Mouse (Mus musculus) CH12.LX (cell line): ENCODE results near the gene Enpp1. TPM values are rescaled to one million over a fixed set of nuclear protein-coding genes. Genes with fewer than 3 reads are reported as not detected.

Source experiments
- DNase-seq: peaks from one replicate; pipeline ENCODE4 v3.0.0-alpha.2; 2013; ENCODE audit errors: extremely low read depth
- H3K27ac ChIP-seq: 2 replicates; pipeline ENCODE4 v1.5.1; 2012; ENCODE audit warnings: low read depth, mild to moderate bottlenecking, control low read depth, moderate library complexity; ENCODE audit not compliant: insufficient read depth
- H3K27me3 ChIP-seq: replicated peaks from 2 replicates; pipeline ENCODE3; 2012; ENCODE audit warnings: inconsistent platforms
- H3K36me3 ChIP-seq, 2 experiments: replicated peaks in 1 of 2; 2 replicates each; pipeline versions ENCODE3 to v1.6.1; 2012; ENCODE audit warnings: inconsistent platforms in 1 of 2, low read length in 1 of 2, mild to moderate bottlenecking in 1 of 2, mixed read lengths in 1 of 2, moderate library complexity in 1 of 2; ENCODE audit not compliant: control insufficient read depth in 1 of 2, insufficient read depth in 1 of 2
- H3K4me1 ChIP-seq, 2 experiments: 2 replicates each; pipeline ENCODE4 v1.6.1; 2012; ENCODE audit warnings: inconsistent platforms in 1 of 2, moderate library complexity in 1 of 2; ENCODE audit not compliant: insufficient read depth in 2 of 2, control insufficient read depth in 1 of 2
- H3K4me2 ChIP-seq: 2 replicates; pipeline ENCODE4 v1.6.1; 2012; ENCODE audit warnings: low read depth, mild to moderate bottlenecking, control low read depth; ENCODE audit not compliant: poor library complexity, insufficient read depth, severe bottlenecking
- H3K4me3 ChIP-seq, 3 experiments: fragments of 150-350 bp in 1 of 3; sonication (generic) in 1 of 3; replicated peaks in 1 of 3; 2 replicates each; pipeline versions ENCODE3 to v1.5.1; 2011 to 2012; ENCODE audit warnings: low read depth in 2 of 3, low read length in 2 of 3, mild to moderate bottlenecking in 2 of 3, moderate library complexity in 2 of 3, control low read depth in 1 of 3, improper control_type of control experiment in 1 of 3, inconsistent platforms in 1 of 3, mixed read lengths in 1 of 3; ENCODE audit not compliant: poor library complexity in 1 of 3
- H3K79me2 ChIP-seq: replicated peaks from 2 replicates; pipeline ENCODE4 v1.6.1; 2012; ENCODE audit warnings: mild to moderate bottlenecking, moderate library complexity; ENCODE audit not compliant: control insufficient read depth, poor library complexity, insufficient read depth, severe bottlenecking; ENCODE audit errors: extremely low read depth
- H3K9ac ChIP-seq: 2 replicates; pipeline ENCODE4 v1.6.1; 2012; ENCODE audit warnings: low read depth, mild to moderate bottlenecking, control low read depth, moderate library complexity; ENCODE audit not compliant: insufficient read depth
- H3K9me3 ChIP-seq: replicated peaks from 2 replicates; pipeline ENCODE3; 2012; ENCODE audit warnings: low read length, inconsistent platforms, mixed read lengths
- BHLHE40 ChIP-seq: IDR thresholded peaks from 2 replicates; pipeline ENCODE4 v1.6.1; 2011; ENCODE audit warnings: mild to moderate bottlenecking, low read depth, low read length, improper control_type of control experiment
- CHD1 ChIP-seq: IDR thresholded peaks from 2 replicates; pipeline ENCODE4 v1.6.1; 2012; ENCODE audit warnings: low read depth, low read length, improper control_type of control experiment, inconsistent platforms
- CHD2 ChIP-seq: IDR thresholded peaks from 2 replicates; pipeline ENCODE4 v1.6.1; 2011; ENCODE audit warnings: low read length, improper control_type of control experiment
- EP300 ChIP-seq: IDR thresholded peaks from 2 replicates; pipeline ENCODE4 v1.6.1; 2011; ENCODE audit warnings: low read length, improper control_type of control experiment
- HCFC1 ChIP-seq: IDR thresholded peaks from 2 replicates; pipeline ENCODE4 v1.6.1; 2012; ENCODE audit warnings: low read depth, mild to moderate bottlenecking, inconsistent platforms, low read length, improper control_type of control experiment
- MAFK ChIP-seq: IDR thresholded peaks from 2 replicates; pipeline ENCODE4 v1.6.1; 2011; ENCODE audit warnings: low read length, improper control_type of control experiment; ENCODE audit not compliant: insufficient replicate concordance
- MAZ ChIP-seq: IDR thresholded peaks from 2 replicates; pipeline ENCODE4 v1.6.1; 2012; ENCODE audit warnings: low read depth, mild to moderate bottlenecking, inconsistent platforms, low read length, improper control_type of control experiment, moderate library complexity
- NELFE ChIP-seq: IDR thresholded peaks from 2 replicates; pipeline ENCODE4 v1.6.1; 2011; ENCODE audit warnings: low read depth, low read length, improper control_type of control experiment
- POLR2A ChIP-seq: IDR thresholded peaks from 2 replicates; pipeline ENCODE4 v1.6.1; 2011; ENCODE audit warnings: low read depth, mild to moderate bottlenecking, improper control_type of control experiment, low read length
- POLR2AphosphoS2 ChIP-seq: IDR thresholded peaks from 2 replicates; pipeline ENCODE4 v1.6.1; 2011; ENCODE audit warnings: low read depth, low read length, improper control_type of control experiment
- SMC3 ChIP-seq: IDR thresholded peaks from 2 replicates; pipeline ENCODE4 v1.6.1; 2011; ENCODE audit warnings: low read depth, low read length, improper control_type of control experiment
- TBP ChIP-seq: conservative IDR thresholded peaks from 2 replicates; pipeline ENCODE4 v1.6.1; 2011; ENCODE audit warnings: low read depth, low read length, improper control_type of control experiment
- ZKSCAN1 ChIP-seq: IDR thresholded peaks from 2 replicates; pipeline ENCODE4 v1.6.1; 2012; ENCODE audit warnings: low read depth, inconsistent platforms, low read length, improper control_type of control experiment, borderline replicate concordance
- ZMIZ1 ChIP-seq: IDR thresholded peaks from 2 replicates; pipeline ENCODE4 v1.6.1; 2012; ENCODE audit warnings: low read depth, mild to moderate bottlenecking, inconsistent platforms, low read length, improper control_type of control experiment
- ZNF384 ChIP-seq: IDR thresholded peaks from 2 replicates; pipeline ENCODE4 v1.6.1; 2012; ENCODE audit warnings: low read depth, low read length, improper control_type of control experiment, inconsistent platforms
- dilution Hi-C: fragments of 300-500 bp; cut with MboI; formaldehyde crosslinking; loops from 2 replicates; pipeline ENCODE4 v1.14.3; 2020; ENCODE audit warnings: low sequenced_read_pairs; ENCODE audit not compliant: extremely low pct_unique_long_range_greater_than_20kb, extremely low pct_ligation_motif_present
- in situ Hi-C: fragments of 300-500 bp; cut with MboI; formaldehyde crosslinking; loops from 3 replicates; pipeline ENCODE4 v1.14.3; 2019; ENCODE audit warnings: low sequenced_read_pairs, low pct_ligation_motif_present, low pct_unique_long_range_greater_than_20kb, mixed read lengths
- polyA plus RNA-seq: library from polyadenylated mRNA; unstranded; fragments of >175 nt; gene quantifications from 2 replicates; pipeline ENCODE4 v1.2.1, GENCODE M21; 2012; ENCODE audit warnings: low read depth; ENCODE audit not compliant: insufficient read length
- total RNA-seq, 2 experiments: library from RNA; depleted of rRNA; stranded (reverse); fragments of 300-350 nt in 1 of 2; fragments of >200 nt in 1 of 2; gene quantifications; 2 replicates each; pipeline ENCODE4 v1.2.3; 2012 to 2014

Gene Enpp1
- total and polyA plus RNA-seq, 3 experiments = 0.58 to 2.8 (median 0.87) TPM

DNA sequence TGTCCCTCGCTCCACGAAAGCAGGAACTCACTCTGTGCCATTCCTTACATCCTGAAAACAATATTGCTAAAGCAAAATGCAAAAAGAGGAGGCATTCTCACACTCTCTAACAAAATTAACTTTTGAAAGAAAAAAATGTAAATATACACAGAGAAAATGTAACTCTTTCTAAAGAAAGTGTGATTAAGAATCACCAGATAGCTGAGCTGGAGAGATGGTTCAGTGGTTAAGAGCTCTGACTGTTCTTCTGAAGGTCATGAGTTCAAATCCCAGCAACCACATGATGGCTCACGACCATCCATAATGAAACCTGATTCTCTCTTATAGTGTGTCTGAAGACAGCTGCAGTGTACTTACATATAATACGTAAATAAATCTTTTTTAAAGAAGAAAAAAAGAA is 7.4 kb upstream of the Enpp1 start:
- DNase-seq = no peak
- in situ Hi-C loops = no loop called here
- peak; percentile 87 for TF ChIP-seq TBP
- TF ChIP-seq HCFC1 = no peak
- no peak for TF ChIP-seq POLR2AphosphoS2
- no peak for TF ChIP-seq SMC3
- TF ChIP-seq CHD1 = no peak

DNA sequence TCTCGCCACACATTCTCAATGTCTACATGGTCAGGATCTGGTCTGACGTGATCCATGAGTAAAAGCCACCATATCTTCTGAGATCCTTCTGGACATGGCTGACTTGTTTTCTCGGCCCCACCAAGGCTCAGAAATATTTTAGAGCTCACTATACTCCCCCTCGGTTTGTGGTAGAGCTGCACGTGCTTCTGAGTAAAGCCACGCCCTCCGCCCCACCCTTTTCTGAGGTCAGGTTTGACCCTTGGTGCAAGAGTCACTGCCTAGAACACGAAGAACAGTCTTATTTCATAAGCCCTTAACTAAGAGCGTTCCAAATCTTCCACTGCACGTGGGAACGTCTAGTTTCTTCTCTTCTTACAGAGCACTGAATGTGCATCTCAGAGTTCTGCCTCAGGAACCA is 6.8 kb upstream of the Enpp1 start:
- H3K36me3 ChIP-seq = no peaks in the 10 kb centered on the region
- H3K4me1 ChIP-seq = no peaks in the 10 kb centered on the region
- H3K27ac ChIP-seq = no peak overlapping the region
- H3K27me3 ChIP-seq = no peaks in the 10 kb centered on the region
- H3K9ac ChIP-seq = no peak overlapping the region
- dilution Hi-C loops (no loop called here), in situ Hi-C loops (no loop called here)
- DNase-seq = no peak
- H3K4me3 ChIP-seq = no peak overlapping the region
- TF ChIP-seq NELFE = no peak
- TF ChIP-seq ZNF384 = no peak
- no peak for TF ChIP-seq EP300
- TF ChIP-seq MAFK = no peak
- no peak for TF ChIP-seq CHD2
- peak; percentile 72 for TF ChIP-seq BHLHE40
- H3K79me2 ChIP-seq = no peaks in the 10 kb centered on the region
- no peaks in the 10 kb centered on the region for H3K9me3 ChIP-seq
- H3K4me2 ChIP-seq = no peak overlapping the region

More for the DNA sequence above, 7.4 kb upstream of the Enpp1 start:
- Histone ChIP-seq H3K27me3 (no peaks in the 10 kb centered on the region), H3K4me2 (no peak overlapping the region), H3K9me3 (no peaks in the 10 kb centered on the region), H3K4me1 (no peaks in the 10 kb centered on the region), H3K27ac (no peak overlapping the region), H3K9ac (no peak overlapping the region), H3K4me3 (no peak overlapping the region), H3K36me3 (no peaks in the 10 kb centered on the region), H3K79me2 (no peaks in the 10 kb centered on the region)
- dilution Hi-C loops = no loop called here

DNA sequence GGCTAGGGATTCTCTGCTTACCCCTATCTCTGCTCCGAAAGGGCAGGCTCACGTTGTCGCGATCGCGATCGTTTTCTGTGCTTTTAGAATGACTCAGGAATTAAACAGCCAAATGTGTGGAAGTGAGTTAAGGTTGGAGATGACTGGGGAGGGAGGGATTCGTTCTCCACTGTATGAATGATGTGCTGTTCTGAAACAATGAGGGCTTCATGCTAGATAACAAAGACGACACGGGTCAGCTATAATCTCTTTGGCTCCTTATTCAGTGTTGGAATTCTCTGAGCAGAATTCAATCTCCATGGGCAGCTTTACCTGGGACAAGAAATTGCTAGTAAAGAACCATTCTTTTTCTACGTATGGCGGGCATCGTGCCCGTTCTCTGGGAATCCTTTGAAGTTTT is 6.1 kb upstream of the Enpp1 start:
- Histone ChIP-seq H3K4me2 (no peak overlapping the region), H3K27me3 (no peaks in the 10 kb centered on the region), H3K9ac (no peak overlapping the region), H3K4me3 (no peak overlapping the region), H3K79me2 (no peaks in the 10 kb centered on the region), H3K36me3 (no peaks in the 10 kb centered on the region), H3K9me3 (no peaks in the 10 kb centered on the region), H3K27ac (no peak overlapping the region), H3K4me1 (no peaks in the 10 kb centered on the region)
- TF ChIP-seq POLR2A = no peak
- no peak for TF ChIP-seq POLR2AphosphoS2
- no peak for TF ChIP-seq ZMIZ1
- no peak for TF ChIP-seq MAZ
- no peak for TF ChIP-seq ZKSCAN1
- in situ Hi-C loops = no loop called here
- dilution Hi-C loops = no loop called here
- DNase-seq = no peak
